Mouse (Mus musculus) right cerebral cortex, adult 2 months (tissue): ENCODE results near the gene Ebf3.

Experiments used
- DNase-seq, 2 experiments: peaks; one replicate each; pipeline ENCODE4 v3.0.0; 2021 to 2022; ENCODE audit warnings: low spot score in 2 of 2

The Ebf3 gene

GRCm38 (mm10) chr7:137312166-137312932, 1.9 kb downstream of the Ebf3 start:
- DNase-seq = peak in 1 of 2 experiments; percentile 10

DNA sequence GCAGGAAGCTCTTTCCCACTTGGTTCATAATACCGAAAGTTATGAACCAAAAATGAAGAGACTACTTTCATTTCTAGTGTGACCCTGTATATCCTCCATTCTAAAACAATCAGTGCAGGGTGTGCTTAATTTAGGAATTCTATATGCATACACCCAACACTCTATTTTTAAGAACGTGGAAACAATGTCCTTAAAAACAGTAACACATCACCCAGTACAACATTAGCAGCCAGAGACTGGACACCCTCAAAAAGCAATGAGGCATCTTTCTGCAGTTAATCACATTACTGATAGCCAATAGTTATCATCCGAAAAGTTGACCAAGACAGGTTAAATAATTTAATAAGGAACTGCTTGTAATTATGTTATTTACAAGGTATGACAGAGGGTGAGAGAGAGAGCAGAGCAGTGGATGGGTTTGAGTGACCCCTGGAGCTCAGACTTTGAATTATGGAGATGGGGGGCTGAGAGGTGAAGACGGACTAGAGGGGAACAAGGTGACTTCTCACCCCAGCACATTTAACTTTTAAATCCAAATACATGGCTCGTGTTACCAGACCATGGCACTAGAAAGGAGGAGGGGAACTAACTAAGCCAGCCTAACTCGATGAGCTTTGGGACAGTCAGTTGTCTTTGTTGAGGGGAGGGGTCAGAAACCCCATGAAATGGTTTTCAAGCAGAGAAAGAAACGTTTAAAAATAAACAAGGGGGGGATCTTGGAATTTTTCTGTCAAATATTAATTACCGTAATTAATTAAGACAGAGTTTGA, 2.7 kb downstream of the Ebf3 start:
- no peak for DNase-seq

- peak in 1 of 2 experiments; percentile 8 for DNase-seq
Observed at GRCm38 (mm10) chr7:137310876-137311275, 3.4 kb downstream of the Ebf3 start.

DNA sequence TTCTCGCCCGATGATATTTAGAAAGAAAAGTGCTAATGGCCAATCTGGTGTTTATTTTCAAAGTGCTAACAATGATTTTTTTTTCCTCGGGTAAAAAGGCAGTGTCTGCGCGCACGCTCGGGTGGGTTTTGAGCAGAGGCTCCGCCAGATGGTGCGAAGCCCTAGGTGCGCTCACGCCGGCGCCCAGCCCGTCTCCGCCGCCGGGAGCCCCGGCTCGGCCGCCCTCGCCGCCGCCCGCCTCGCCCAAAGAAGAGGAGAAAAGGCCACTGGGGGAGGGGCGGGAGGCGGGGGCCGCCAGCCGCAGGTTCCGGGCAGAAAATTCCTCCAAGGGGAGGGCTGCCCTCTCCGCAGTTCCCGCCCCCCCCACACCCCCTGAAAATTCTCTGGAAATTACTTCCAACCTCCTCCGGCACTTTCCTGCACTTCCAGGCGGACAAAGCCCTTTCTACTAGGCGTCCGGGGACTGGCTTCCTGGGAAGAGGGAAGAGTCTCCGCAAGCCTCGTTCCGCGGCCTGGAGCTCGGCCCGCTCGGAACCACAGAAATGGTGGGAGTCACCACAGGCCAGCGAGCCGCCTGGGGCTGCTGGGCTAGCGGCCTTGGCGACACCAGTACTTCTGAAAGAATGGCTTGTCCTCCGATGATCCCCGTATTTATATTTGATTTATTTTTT, 4.0 kb downstream of the Ebf3 start:
- no peak for DNase-seq

DNA sequence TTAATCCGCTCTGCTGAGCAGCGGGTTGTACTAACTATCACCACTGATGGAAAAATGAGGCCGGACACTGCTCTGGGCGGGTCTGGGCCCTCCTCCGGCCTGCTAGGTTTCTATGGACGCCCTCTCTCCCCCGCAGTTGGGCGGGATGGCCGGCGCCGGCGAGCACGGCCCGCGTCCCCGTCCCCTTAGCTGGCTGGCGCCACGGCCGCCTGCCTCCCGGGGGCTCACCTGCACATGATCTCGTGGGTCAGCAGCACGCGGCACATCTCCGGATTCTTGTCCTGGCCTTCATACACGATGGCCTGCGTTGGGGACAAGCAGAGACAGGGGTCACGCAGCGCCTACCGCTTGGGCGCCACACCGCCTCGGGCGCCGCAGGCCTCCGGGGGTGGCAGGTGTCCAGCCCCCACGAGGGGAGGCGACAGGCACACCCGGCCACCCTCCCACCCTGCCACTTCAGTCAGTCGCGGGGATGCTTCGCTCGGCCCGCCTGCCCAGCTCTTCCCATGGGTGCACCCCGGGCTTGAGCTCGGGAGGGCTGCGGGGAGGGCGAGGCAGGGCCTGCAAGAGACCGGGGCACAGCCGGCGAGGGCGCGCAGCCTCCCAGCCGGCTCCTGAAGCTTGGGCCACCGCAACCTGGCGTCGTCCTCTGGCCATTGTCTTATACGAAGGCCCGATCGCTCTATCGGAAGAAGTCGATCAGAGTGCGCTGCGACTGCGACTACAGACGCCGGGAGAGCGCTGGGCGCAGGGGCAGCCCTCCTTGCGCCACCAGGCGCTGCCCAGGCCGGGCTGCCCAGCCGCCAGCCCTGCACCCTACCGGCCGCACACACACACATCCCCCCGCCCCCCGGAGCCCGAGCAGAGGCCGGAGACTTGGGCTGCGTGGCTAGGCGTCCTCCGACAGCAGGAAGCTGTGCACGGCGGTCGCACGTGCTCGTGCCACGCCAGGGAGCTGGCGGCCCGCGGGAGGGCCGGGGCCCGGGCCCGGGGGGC, 4.9 kb downstream of the Ebf3 start:
- DNase-seq = no peak

GRCm38 (mm10) chr7:137308061-137309060, 5.9 kb downstream of the Ebf3 start:
- no peak for DNase-seq

- no peak for DNase-seq
Observed at GRCm38 (mm10) chr7:137307131-137307530, 7.1 kb downstream of the Ebf3 start.

DNA sequence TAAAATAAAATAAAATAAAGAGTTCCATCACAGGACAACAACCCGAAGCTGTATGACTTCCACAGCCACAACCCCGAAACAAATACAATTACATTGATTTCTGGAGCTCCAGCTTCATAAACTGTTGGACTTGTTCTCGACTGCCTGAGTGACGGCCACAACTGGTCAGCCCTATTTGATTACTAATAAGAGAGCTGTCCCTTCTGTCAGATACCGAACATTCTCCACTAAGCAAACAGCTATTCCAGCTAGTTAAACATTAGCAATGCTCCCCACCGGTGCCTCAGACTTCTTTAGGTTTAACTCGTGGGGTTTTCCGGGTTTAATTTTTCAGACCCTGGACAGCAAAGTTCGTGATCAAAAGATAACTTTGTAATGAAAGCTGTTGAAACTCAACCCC, 8.1 kb downstream of the Ebf3 start:
- no peak for DNase-seq

DNA sequence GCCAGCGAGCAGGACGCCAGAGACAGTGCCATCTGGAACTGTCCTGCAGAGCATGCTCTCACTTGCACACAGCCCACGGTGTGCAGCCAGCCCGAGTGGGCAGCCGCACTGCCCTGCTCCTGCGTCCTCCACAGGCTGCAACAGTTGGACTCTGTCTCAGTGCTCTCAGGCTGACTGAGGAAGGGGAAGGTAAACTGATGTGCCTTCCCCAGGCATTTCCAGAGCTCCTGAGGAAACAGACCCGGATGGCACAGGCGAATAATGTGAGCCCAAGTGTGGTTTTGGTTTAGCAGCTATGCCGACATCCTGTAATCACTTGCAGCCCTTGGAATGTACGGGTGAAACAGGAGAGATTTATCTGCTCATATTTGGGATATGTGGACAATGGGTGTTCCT, 10.5 kb downstream of the Ebf3 start:
- DNase-seq = no peak

GRCm38 (mm10) chr7:137302961-137303775, 11.1 kb downstream of the Ebf3 start:
- no peak for DNase-seq

DNA sequence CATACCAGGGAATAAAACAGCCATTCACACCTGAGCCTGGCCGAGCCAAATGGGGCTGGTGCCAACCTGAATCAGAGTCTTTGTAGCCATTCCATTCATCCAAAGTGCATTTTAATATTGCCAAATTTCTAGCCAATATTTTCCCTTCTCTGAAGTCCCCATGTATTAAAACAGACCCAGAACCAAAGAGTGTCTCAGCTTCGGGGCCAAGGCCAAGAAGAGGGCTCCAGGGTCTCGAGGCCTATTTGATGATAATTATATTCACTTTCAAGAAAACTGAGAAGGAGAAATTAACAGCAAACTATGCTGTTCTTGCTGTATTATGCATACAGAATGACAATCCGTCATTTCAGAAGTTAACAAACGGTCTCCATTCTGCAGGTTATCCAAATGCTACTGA, 12.1 kb downstream of the Ebf3 start:
- no peak for DNase-seq

DNA sequence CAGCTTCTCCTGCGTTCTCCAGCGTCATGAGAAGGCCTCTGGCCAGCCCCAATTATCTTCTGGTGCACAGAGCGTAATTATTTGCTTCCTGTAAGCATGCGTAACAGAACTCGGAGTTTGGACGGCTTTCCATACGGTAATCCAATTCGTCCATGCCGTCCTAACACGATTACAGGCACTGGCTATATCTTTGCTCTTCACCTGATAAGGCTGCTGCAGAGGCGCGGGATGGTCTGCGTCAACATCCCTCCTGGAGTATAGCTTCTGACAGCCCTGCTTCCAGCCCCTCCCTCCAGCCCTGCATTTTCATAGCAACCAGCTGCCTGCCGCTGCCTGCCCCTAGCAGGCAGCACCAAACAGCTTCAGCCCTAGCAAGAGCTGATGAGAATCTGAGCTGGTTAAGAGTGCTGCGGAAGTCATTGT, 12.9 kb downstream of the Ebf3 start:
- no peak for DNase-seq

DNA sequence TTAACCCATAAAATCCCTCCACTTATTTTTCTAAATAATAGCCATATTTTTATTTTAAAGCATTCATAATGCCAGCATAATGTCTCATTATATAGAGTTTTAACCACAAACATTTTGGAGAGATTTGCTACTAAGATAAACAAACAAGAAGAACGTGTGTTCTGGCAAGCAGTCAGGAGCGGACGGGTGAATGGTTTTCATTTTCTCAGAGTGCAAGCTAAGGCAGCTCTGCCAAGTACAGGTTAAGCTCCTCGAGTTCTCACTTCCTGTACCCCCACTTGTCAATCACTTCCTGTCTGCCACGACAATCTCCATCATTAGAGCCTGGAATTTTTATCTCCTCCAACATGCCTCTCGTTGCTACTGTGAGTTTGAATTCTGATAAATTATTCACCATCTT, 13.4 kb downstream of the Ebf3 start:
- DNase-seq = no peak

DNA sequence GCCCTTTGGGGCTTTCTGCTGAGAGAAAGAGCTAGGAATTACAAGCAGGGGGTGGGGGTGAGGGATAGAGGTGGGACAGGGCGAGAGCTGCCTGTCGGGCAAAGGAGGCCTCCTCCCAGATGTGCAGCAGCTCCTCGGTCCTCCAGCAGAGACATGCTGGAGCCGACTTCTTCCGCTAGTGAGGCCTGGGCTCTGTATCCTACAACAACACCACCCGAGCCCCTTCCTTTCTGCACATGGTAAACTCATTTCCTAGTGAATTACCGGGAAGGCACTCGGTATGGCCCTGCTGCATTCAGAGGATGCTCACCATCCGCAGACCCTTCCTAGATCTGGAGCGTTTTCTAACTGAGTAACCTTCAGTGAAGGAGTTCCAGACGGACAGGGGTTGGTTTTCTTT, 14.1 kb downstream of the Ebf3 start:
- no peak for DNase-seq

DNA sequence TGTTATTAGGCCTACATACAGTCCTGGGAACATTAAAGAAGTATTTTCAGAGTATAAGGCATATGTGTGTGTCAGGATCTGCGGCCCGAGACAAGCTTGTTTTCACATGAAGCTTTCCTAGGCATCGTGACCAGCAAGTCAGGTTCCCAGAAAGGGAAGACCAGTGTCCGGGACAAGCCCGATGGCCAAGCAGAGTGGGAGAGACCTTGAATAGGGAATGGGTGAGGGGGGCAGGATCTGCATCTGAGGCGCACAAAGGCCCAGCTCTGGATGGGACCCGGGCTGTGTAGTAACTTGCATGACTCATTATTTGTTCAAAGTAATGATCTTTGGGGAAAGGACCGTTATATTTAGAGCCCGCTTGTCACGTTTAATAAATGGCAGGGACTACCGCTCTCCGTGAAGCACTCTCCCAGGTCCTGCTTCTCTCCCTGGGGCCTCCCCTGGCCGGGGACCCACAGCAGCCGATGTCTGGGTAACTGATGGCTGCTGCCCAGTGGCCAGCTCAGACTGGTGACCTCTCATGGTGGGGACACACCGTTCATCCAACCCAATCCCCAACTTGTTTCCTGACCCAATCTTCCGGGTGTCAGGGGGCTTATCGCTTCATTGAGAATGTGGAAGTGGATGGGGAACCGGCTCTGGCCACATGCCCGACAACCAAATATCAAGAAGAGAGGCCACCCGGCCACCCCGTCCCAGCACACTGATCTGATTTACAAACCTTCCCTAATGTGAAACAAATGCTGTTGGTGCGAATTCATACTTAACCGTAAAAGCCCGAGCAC, 16.5 kb downstream of the Ebf3 start:
- DNase-seq = no peak

- no peak for DNase-seq
Observed at GRCm38 (mm10) chr7:137297131-137297530, 17.1 kb downstream of the Ebf3 start.

DNA sequence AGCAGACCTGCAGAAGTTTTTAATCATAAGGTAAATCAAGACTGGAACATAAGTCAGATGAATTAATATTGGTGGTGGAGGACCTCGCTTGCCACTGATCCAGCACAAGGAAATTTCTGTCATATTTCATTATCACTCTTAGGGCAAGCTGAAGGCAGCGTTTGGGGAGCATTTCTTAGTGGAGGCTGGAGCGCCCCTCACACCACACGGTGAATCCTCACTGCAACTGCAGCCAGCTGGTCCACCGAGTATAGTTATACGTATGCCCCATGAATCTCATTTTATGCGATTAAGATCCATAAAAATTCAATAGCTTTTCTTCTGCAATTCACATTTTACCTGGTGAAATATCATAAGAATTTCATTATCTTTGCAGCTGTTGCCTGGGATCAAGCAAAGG, 18.6 kb downstream of the Ebf3 start:
- no peak for DNase-seq

DNA sequence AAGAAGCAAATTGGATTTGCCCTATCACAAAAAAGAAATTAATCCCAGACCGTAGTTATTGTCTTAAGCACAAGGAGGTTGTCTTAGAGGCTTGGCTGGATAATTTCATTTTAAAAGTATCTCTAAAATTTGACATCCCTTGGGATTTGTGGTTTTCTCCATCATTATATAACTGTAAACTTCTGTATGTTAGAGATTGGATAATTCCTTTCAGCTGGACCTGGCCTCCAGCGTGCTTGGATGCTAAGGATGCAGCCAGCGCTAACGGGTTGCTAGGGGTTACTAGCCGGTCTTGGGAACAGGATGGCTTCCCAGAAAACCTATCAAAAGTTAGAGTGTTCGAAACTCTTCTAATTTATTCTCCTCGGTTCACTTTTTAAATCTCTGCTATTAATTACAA, 19.8 kb downstream of the Ebf3 start:
- DNase-seq = no peak
